Mouse (Mus musculus) heart, postnatal 0 days (tissue): ENCODE results near the gene Pclo. TPM values are rescaled to one million over a fixed set of nuclear protein-coding genes. Genes with fewer than 3 reads are reported as not detected.
A peak's percentile ranks its signal among the peaks of the same experiment; 100 is the strongest.
"Not testable (repeated sequence)": the region's sequence is repeated elsewhere in the genome, so short reads cannot be mapped to it uniquely, and the experiment has no call there.

Experiments used
- ATAC-seq: fragments of 200-750 bp; cut with Nextera tagmentation; 2 replicates; pipeline ENCODE4 v1.8.0; 2017; ENCODE audit warnings: low read depth, moderate number of reproducible peaks, moderate library complexity; ENCODE audit not compliant: insufficient read depth
- DNase-seq: peaks from one replicate; pipeline ENCODE4 v3.0.0-alpha.2; 2016; ENCODE audit warnings: low spot score
- H3K27ac ChIP-seq: fragments of 300-500 bp; sonication (generic); 2 replicates; pipeline ENCODE4 v1.5.1; 2014; ENCODE audit warnings: low read depth, mild to moderate bottlenecking
- H3K27me3 ChIP-seq: fragments of 300-500 bp; sonication (generic); 2 replicates; pipeline ENCODE4 v1.6.1; 2014; ENCODE audit warnings: low read length, mixed read lengths; ENCODE audit not compliant: control insufficient read depth, insufficient read depth
- H3K36me3 ChIP-seq: fragments of 300-500 bp; sonication (generic); replicated peaks from 2 replicates; pipeline ENCODE4 v1.6.1; 2014; ENCODE audit warnings: low read length, mixed read lengths; ENCODE audit not compliant: control insufficient read depth, insufficient read depth
- H3K4me1 ChIP-seq: fragments of 300-500 bp; sonication (generic); 2 replicates; pipeline ENCODE4 v1.6.1; 2014; ENCODE audit warnings: antibody characterized with exemption; ENCODE audit not compliant: control insufficient read depth, insufficient read depth
- H3K4me2 ChIP-seq: fragments of 300-500 bp; sonication (generic); 2 replicates; pipeline ENCODE4 v1.6.1; 2014; ENCODE audit warnings: low read depth, mild to moderate bottlenecking, low read length, moderate library complexity
- H3K4me3 ChIP-seq: fragments of 300-500 bp; sonication (generic); 2 replicates; pipeline ENCODE4 v1.5.1; 2014; ENCODE audit warnings: low read depth, low read length
- H3K9ac ChIP-seq: fragments of 300-500 bp; sonication (generic); replicated peaks from 2 replicates; pipeline ENCODE4 v1.6.1; 2014; ENCODE audit warnings: low read depth, low read length, mixed read lengths
- H3K9me3 ChIP-seq: fragments of 300-500 bp; sonication (generic); replicated peaks from 2 replicates; pipeline ENCODE4 v1.6.1; 2016; ENCODE audit warnings: low read length; ENCODE audit not compliant: control insufficient read depth
- CTCF ChIP-seq: IDR thresholded peaks from 2 replicates; pipeline ENCODE4 v1.5.1; 2016; ENCODE audit warnings: antibody characterized with exemption, control low read depth, low read depth
- EP300 ChIP-seq: IDR thresholded peaks from 2 replicates; pipeline ENCODE4 v1.6.1; 2016; ENCODE audit warnings: antibody characterized with exemption, low read depth
- WGBS: fragments of 180-500 bp; shearing (Covaris S2); extraction: QIAGEN DNeasy Blood & Tissue Kit; methylation state at CpG from one replicate; pipeline ENCODE4 v1.1.7; 2014; 5-methylcytosine and 5-hydroxymethylcytosine counted together
- polyA plus RNA-seq: library from polyadenylated mRNA; unstranded; fragments of >200 nt; fragmentation: Nextera tagmentation; extraction: Ambion mirVana; gene quantifications from 2 replicates; pipeline ENCODE4 v1.2.1, GENCODE M21; 2015
- total RNA-seq: library from RNA; depleted of rRNA; stranded (reverse); fragments of >200 nt; gene quantifications from 2 replicates; pipeline ENCODE4 v1.2.3, GENCODE M21; 2014; ENCODE audit warnings: low replicate concordance

The Pclo gene
- total and polyA plus RNA-seq, 2 experiments from 2014 or later, result 0.04 TPM

- ATAC-seq (no peak), DNase-seq (no peak)
- TF ChIP-seq EP300 (no peak), CTCF (no peak)
- Histone ChIP-seq H3K4me3 (no peak overlapping the region), H3K4me1 (no peaks in the 10 kb centered on the region), H3K27ac (no peak overlapping the region), H3K36me3 (no peaks in the 10 kb centered on the region), H3K9me3 (no peaks in the 10 kb centered on the region), H3K27me3 (no peaks in the 10 kb centered on the region), H3K4me2 (no peak overlapping the region), H3K9ac (no peak overlapping the region)
- WGBS, result 70% methylated on average over 3 of the region's 3 CpGs
Measured at GRCm38 (mm10) chr5:14833165-14833860, 318.6 kb downstream of the Pclo start.

DNA sequence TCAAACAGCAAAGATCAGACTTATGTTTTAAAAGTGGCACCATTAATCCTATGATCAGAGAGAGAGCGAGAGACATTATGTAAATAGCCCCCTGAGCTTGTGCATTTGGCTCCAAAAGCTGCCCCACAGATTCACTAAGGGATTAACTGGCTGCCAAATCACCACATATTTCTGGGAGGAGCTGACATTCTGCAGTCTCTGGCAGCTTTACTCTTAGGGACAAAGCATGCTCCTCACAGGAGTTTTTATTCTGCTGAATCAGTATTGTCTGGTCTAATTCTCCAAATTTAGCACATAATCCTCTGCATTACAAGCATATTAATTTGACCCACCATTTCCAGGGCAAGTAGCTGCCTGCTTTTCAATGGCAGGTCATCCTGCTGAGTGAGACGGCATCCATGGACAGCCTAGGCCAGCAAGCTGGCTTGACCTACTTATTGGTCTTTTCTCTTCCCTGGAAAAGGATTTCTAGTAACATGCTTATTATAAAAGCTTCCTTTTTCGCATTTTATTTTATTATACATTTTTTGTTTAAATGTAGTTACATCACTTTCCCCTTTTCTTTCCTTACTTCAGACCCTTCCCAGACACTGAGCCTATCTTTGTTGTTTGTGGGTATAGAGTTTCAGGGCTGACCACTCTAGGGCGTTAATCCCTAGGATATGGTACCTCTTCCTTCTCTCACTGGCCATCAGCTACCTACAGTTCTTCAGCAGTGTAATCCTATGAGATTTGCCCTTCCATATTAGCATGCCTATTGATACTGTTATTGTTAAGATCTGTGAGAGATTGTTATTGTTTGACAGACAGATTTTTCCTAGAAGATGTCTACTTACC is 319.7 kb downstream of the Pclo start:
- Histone ChIP-seq H3K36me3 (no peaks in the 10 kb centered on the region), H3K27ac (no peak overlapping the region), H3K4me2 (no peak overlapping the region), H3K4me3 (no peak overlapping the region), H3K4me1 (no peaks in the 10 kb centered on the region), H3K9ac (no peak overlapping the region), H3K9me3 (no peaks in the 10 kb centered on the region), H3K27me3 (no peaks in the 10 kb centered on the region)
- 49% methylated on average over 4 of the region's 4 CpGs for WGBS
- TF ChIP-seq CTCF (no peak), EP300 (no peak)
- ATAC-seq (no peak), DNase-seq (no peak)

GRCm38 (mm10) chr5:14853650-14854049 is 338.9 kb downstream of the Pclo start:
- no peak for ATAC-seq

GRCm38 (mm10) chr5:14885291-14885690 is 370.6 kb downstream of the Pclo start:
- peak; percentile 62 for ATAC-seq
- not testable (repeated sequence) for H3K4me1 ChIP-seq, H3K9ac ChIP-seq, H3K4me3 ChIP-seq, H3K36me3 ChIP-seq, H3K27ac ChIP-seq, H3K4me2 ChIP-seq, H3K27me3 ChIP-seq, DNase-seq, H3K9me3 ChIP-seq
- 24% methylated on average over 2 of the region's 2 CpGs for WGBS

More at GRCm38 (mm10) chr5:14853650-14854049, 338.9 kb downstream of the Pclo start:
- Histone ChIP-seq H3K27ac (no peak overlapping the region), H3K4me2 (no peak overlapping the region), H3K27me3 (no peaks in the 10 kb centered on the region), H3K36me3 (no peaks in the 10 kb centered on the region), H3K9me3 (no peaks in the 10 kb centered on the region), H3K4me3 (no peak overlapping the region), H3K9ac (no peak overlapping the region), H3K4me1 (no peaks in the 10 kb centered on the region)
- no peak for DNase-seq
- no peak for TF ChIP-seq CTCF

DNA sequence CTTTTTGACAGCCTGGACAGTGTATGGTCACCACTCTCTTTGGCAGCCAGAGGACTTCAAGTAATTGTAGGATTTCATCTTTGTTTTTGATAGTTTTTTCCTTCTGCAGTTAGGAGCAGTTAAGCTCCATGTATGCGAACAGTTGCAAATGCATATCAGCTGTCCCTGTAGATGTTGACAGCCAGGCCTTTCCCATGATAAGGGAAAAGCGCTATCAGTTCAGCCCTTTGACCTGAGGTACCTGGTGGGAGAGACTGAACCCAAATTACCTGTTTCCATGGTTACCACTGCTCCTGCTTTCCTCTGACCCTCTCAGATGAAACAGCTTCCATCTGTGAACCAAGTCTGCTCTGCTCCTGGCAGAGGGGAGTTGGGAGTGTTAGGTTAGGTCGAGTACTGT is 377.5 kb downstream of the Pclo start:
- no peak for TF ChIP-seq CTCF
- TF ChIP-seq EP300, result no peak
- H3K27me3 ChIP-seq, result no peaks in the 10 kb centered on the region
- no peak overlapping the region for H3K4me3 ChIP-seq
- H3K9ac ChIP-seq, result no peak overlapping the region
- ATAC-seq (no peak), DNase-seq (no peak)
- no peak overlapping the region for H3K27ac ChIP-seq
- H3K9me3 ChIP-seq, result no peaks in the 10 kb centered on the region
- 42% methylated on average over 3 of the region's 3 CpGs for WGBS
- no peaks in the 10 kb centered on the region for H3K4me1 ChIP-seq
- H3K4me2 ChIP-seq, result no peak overlapping the region
- no peaks in the 10 kb centered on the region for H3K36me3 ChIP-seq

DNA sequence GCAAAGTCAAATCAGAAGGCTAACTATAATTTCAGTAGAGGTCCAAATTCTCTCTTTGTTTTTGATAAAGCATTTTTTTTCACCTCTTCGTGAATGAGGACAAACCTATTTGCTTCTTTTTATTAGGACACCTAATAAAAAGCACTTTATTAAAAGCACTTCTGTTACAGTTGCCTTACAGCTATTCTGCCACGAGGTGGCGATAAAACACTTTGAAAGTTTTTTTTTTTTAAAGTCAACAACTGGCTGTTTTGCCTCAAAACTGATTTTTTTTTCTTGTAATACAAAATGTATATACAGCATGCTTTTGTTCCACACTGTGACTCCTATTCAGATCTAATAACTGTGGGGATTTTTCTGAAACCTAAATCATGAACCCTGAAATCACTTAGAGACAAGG is 388.8 kb downstream of the Pclo start:
- H3K9ac ChIP-seq, H3K27me3 ChIP-seq, ATAC-seq, DNase-seq, H3K4me3 ChIP-seq, H3K4me1 ChIP-seq, H3K27ac ChIP-seq, H3K36me3 ChIP-seq, H3K9me3 ChIP-seq, H3K4me2 ChIP-seq: not testable (repeated sequence)
- WGBS, result 10% methylated on average over 3 of the region's 3 CpGs
